Mouse (Mus musculus): Measurements from ENCODE around the gene Rngtt. TPM values are rescaled to one million over a fixed set of nuclear protein-coding genes. Genes with fewer than 3 reads are reported as not detected.
"Not testable (repeated sequence)": the region's sequence is repeated elsewhere in the genome, so short reads cannot be mapped to it uniquely, and the experiment has no call there.

Gene Rngtt
- polyA plus RNA-seq, 1 experiment from 2014 or later, result 11.0 TPM

DNA sequence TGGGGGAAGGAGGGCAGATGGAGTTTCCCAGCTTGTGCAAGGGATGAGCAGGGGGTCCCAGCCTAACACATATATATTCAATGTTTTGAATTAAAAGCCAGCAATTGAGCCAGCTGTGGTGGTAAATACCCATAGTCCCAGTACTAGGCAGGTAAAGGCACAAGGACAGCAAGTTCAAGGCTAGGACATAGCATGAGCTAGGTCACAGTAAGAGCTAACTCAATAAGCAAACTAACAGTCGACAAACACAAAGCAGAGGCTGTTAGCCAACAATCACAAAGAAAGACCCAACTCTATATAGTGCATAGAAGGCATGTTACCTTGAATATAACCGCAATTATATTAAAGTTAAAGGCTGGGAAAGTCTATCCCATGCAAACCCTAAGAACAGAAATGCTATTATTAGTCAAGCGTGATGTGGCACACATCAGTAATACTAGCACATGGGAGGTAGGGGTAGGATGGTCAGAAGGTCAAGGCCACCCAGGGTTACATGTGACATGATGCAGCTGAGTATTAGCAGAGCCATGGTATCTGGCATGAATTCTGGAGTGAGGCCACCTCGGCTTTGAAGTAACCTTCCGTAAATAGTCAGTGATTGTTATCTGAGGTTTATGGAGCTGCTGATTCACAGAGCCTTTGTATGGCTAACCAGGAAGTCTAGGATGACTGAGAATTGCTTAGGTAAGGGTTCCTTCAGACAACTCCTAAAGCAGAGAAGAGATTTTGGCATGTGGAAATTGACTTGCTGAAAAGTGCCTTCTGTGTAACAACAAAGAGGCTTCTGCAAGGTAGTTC is 25.8 kb upstream of the Rngtt start:
- DNase-seq (ENCODE audit: low read depth, low spot score), result no peak

DNA sequence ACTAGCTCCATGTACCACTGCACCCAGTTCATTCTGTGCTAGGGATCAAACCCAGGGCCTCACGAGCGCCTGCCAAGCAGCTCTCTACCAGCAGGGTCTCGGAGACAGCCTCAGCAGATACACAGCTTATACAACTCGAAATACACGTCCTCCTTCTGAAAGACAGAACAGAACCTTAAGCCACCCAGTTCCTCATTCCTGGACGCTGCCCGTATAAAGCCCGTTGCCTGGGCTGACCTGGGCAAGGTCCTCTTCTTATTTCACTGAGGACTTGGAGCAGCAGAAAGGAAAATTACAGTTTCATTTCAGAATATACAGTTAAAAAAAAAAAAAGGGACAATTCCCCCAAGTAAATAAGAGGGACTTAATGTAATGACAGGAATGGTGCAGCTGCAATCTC is 24.7 kb upstream of the Rngtt start:
- ChIA-PET CTCF (no interaction called here), POLR2A (no interaction called here)
- no peak for TF ChIP-seq CTCF (IDR thresholded peaks at IDR 0.05)
- DNase-seq (ENCODE audit: low read depth, low spot score) (no peak), ATAC-seq (no peak)
- in situ Hi-C loops (cut with MboI; ENCODE audit: low pct_unique_long_range_greater_than_20kb), result no loop called here
- no peaks in the 10 kb centered on the region for H3K27me3 ChIP-seq

More for the DNA sequence above, 25.8 kb upstream of the Rngtt start:
- POLR2A ChIA-PET, result no interaction called here
- no peaks in the 10 kb centered on the region for H3K27me3 ChIP-seq
- in situ Hi-C loops (cut with MboI; ENCODE audit: low pct_unique_long_range_greater_than_20kb), result no loop called here
- no peak for ATAC-seq
- TF ChIP-seq CTCF (IDR thresholded peaks at IDR 0.05), result no peak
- CTCF ChIA-PET, result interaction anchor here (1.2 kb wide), 1 partner anchor 26 kb away, joined by 3 read pairs; no protein-coding TSS in a partner anchor

DNA sequence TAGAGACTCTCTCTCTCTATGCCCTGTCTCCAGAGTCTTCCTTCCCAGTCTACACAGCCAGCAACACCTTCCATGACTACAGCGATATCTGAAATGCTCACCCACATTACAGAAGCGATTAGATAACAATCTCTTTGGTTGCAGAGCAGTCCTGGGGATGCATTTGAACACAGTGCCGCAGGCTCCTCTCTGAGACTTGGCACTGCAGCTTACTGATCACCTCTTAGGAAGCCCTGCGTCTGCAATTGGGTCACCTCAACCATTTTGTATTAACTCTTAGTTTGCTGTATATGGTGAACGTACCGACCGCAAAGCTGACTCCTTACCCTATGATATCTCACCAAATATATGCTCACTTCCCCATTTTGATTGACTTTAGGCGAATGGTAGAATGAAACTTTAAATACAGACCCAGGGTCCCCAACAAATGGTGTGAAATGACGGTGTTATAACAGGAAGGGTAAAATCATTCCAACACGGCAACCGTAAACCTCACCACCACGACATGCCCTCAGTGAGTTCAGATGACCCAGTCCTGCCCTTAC is 20.9 kb upstream of the Rngtt start:
- in situ Hi-C loops (cut with MboI; ENCODE audit: low pct_unique_long_range_greater_than_20kb), result no loop called here
- no peaks in the 10 kb centered on the region for H3K27me3 ChIP-seq
- no peak for TF ChIP-seq CTCF (IDR thresholded peaks at IDR 0.05)
- no peak for DNase-seq (ENCODE audit: low read depth, low spot score)
- ChIA-PET CTCF (no interaction called here), POLR2A (no interaction called here)
- no peak for ATAC-seq

DNA sequence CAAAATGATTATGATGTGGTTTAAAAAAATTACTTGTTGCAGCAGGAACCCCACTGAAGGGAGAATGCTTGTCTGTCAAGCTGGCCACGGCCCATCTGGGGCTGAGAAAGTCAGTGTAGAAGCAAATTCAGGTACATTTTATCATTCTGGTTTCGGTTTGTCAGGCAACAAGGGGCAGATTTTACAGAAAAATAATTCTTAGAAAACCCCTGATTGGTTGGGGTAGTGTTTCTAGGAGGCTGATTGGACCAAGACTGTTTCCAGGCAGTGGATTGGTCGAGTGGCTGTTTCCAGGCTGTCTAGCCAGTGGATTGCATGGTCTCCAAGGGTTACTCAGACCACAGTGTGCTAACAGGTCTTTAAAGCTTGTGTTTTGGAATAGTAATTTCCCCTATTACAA is 20.1 kb upstream of the Rngtt start, which contains the start of gene Pnrc1:
Gene Pnrc1, minus strand, starts transcription at position 162 of the 400 bp plus-strand sequence.
- ATAC-seq (peak; percentile 79), DNase-seq (ENCODE audit: low read depth, low spot score) (no peak)
- ChIA-PET CTCF (interaction anchor here (1.0 to 2.2 kb wide), 5 partner anchors 19 to 166 kb away, joined by 3 to 15 read pairs (median 6); no protein-coding TSS in a partner anchor), POLR2A (no interaction called here)
- TF ChIP-seq CTCF (IDR thresholded peaks at IDR 0.05), result no peak
- H3K27me3 ChIP-seq, result no peaks in the 10 kb centered on the region
- in situ Hi-C loops (cut with MboI; ENCODE audit: low pct_unique_long_range_greater_than_20kb), result loop anchor here (5.0 to 10.0 kb wide), 2 partner anchors 65 to 143 kb away; no protein-coding TSS in a partner anchor

DNA sequence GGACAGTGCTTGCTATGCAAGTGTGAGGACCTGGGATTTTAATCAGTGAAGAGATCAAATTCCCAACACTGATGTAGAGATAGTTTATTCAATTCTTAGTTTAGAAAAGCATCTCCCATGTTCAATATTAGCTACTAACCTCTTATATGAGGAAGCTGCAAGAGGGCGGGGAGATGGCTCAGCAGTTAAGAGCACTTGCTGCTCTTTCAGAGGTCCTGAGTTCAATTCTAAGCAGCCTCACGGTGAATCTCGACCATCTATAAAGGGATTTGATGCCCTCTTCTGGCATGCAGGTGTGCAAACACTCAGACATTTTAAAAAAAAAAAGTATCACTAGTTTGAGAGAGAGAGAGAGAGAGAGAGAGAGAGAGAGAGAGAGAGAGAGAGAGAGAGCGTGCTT is 19.2 kb upstream of the Rngtt start:
- TF ChIP-seq CTCF (IDR thresholded peaks at IDR 0.05), result peak; percentile 40
- ChIA-PET POLR2A (interaction anchor here (0.6 kb wide), 1 partner anchor 43 kb away, joined by 4 read pairs; no protein-coding TSS in a partner anchor), CTCF (interaction anchor here (1.0 to 2.2 kb wide), 5 partner anchors 20 to 167 kb away, joined by 3 to 15 read pairs (median 6); no protein-coding TSS in a partner anchor)
- in situ Hi-C loops (cut with MboI; ENCODE audit: low pct_unique_long_range_greater_than_20kb), result loop anchor here (5.0 to 10.0 kb wide), 2 partner anchors 66 to 144 kb away; no protein-coding TSS in a partner anchor
- no peak for DNase-seq (ENCODE audit: low read depth, low spot score)
- no peak for ATAC-seq
- no peaks in the 10 kb centered on the region for H3K27me3 ChIP-seq

DNA sequence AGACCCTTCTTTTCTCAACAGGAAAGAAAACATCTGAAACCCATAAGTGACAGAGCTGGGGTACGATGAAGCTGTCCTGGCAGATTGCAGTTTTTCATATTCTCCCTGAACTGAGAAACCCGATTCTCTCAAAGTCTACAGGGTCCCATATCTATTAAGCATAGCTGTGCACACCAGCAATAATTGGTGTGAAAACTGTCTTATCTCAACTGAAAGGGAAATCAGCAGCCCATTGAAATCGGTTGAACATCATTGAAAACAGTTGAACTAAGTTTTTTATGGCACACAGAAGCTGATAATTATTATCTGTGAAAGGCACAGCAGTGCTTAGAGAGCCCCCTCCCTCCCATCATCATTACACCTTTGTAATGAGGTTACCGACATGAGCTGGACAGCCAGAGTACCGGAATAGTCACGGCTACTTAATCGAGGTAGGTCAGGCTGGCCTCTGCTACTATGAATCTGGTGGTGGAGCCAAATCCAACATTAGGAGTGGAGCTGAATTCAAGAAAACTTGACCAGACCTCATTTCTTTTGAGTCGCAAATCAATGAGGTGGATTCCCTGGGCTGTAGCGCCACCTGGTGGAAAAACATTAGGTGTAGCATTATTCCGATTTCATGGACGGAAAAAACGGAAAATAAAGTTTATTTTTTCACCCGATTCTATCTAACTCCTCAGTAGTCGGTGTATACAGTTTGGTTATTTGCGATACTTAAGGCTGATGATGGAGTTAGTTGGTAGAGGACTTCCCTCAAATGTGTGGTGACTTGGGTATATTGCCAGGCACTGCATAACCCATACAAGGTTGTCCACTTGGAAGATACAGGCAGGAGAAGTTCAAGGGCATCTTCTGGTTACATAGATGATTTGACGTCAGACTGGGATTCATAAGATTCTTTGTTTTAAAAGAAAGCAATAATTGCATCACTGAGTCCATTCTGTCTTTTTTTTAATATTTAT is 17.4 kb upstream of the Rngtt start:
- in situ Hi-C loops (cut with MboI; ENCODE audit: low pct_unique_long_range_greater_than_20kb), result loop anchor here (5.0 to 10.0 kb wide), 2 partner anchors 68 to 145 kb away; no protein-coding TSS in a partner anchor
- H3K27me3 ChIP-seq, result no peaks in the 10 kb centered on the region
- peak; percentile 74 for TF ChIP-seq CTCF (IDR thresholded peaks at IDR 0.05)
- DNase-seq (ENCODE audit: low read depth, low spot score) (no peak), ATAC-seq (no peak)
- POLR2A ChIA-PET, result no interaction called here
- CTCF ChIA-PET, result interaction anchor here (0.8 to 3.9 kb wide), 11 partner anchors 11 to 168 kb away, joined by 3 to 24 read pairs (median 4); partner anchors contain the start of genes Pm20d2 and Rngtt

DNA sequence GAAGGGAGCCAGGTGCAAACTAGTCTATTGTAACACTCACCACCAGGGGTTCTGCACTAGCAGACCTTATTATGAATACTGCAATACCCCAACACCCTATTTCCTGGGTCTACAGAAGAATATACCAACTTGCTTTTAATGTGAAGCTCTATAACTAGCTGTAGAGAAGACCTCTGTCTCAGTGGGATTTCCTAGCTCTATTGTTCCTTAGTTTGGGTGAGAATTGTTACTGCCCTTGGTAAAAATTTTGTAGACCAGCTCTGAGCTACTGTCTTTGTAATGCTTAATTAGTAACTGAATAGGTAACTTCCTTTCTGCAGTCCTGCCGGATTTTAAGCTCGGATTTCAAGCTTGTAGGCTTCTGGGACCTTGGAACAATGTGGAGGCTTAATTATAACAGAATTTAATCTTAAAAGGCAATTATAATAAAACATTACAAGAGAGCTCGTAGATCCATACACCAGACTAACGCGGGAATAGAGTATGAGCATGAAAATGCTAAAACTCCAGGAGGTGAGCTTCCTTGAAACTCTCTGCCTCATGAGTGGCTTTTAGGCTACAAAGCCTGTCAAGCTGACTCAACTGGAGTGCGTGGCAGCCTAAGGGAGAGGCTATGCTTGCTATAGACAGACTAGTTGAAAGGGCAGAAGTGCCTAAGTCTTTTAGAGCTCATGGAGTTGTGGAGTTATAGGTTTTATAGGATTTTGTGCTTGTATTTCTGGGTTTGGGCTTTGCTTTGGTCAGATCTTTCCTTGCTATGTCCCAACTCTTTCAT is 9.0 kb upstream of the Rngtt start:
- POLR2A ChIA-PET; ATAC-seq; CTCF ChIA-PET; in situ Hi-C loops (cut with MboI; ENCODE audit: low pct_unique_long_range_greater_than_20kb); H3K27me3 ChIP-seq; DNase-seq (ENCODE audit: low read depth, low spot score): not testable (repeated sequence)

DNA sequence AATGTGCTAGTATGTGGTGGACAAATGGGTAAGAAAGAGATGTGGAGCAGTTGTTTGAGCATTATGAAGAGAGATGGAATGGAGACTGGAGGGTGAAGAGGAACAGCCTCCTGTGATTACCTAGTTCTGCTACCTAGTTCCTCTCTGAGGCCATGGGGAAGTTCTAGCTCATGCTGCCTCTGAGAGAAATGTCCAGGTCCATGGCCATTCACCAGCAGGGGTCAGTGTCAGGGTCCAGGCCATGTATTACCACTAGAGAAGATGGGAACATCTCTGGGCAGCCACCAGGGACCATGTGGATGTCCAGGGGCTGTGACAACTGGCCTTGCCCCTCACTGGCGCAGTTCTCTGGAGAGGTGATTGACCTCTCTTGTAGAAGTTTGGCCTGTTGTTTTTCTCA is 7.1 kb upstream of the Rngtt start:
- H3K27me3 ChIP-seq, result no peaks in the 10 kb centered on the region
- TF ChIP-seq CTCF (IDR thresholded peaks at IDR 0.05), result no peak
- no peak for DNase-seq (ENCODE audit: low read depth, low spot score)
- ChIA-PET CTCF (interaction anchor here (0.9 to 1.8 kb wide), 2 partner anchors 11 to 155 kb away, joined by 3 to 5 read pairs; no protein-coding TSS in a partner anchor), POLR2A (no interaction called here)
- ATAC-seq, result no peak
- in situ Hi-C loops (cut with MboI; ENCODE audit: low pct_unique_long_range_greater_than_20kb), result no loop called here

DNA sequence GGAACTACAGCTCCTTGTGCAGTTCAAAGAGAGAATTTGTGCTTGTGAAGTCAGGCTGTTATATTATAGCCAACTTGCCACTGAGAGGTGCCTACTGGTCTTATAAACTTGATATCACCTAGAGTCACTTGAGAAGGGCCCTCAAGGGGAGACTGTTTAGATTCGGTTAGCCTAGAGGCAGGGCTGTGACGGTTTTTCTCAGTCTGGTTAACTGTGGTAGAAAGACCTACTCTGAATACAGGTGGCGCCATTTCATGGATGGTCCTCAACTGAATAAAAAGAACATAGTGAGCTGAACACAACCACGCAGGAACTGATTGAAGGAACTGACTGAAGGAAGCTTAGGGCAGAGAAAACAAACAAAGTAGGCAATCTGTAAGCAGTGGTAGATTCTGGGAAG is 3.0 kb upstream of the Rngtt start:
- TF ChIP-seq CTCF (IDR thresholded peaks at IDR 0.05), result no peak
- DNase-seq (ENCODE audit: low read depth, low spot score), result no peak
- no peak for ATAC-seq
- ChIA-PET POLR2A (no interaction called here), CTCF (no interaction called here)
- no peaks in the 10 kb centered on the region for H3K27me3 ChIP-seq
- in situ Hi-C loops (cut with MboI; ENCODE audit: low pct_unique_long_range_greater_than_20kb), result no loop called here

All from Patski (cell line).